Mouse (Mus musculus) mesoderm, embryonic 11.5 days (tissue): ENCODE results near the gene Slf2.

Source experiments
- DNase-seq: peaks from one replicate; pipeline ENCODE4 v3.0.0-alpha.2; 2012; ENCODE audit warnings: low read depth, low spot score

Slf2 gene

DNA sequence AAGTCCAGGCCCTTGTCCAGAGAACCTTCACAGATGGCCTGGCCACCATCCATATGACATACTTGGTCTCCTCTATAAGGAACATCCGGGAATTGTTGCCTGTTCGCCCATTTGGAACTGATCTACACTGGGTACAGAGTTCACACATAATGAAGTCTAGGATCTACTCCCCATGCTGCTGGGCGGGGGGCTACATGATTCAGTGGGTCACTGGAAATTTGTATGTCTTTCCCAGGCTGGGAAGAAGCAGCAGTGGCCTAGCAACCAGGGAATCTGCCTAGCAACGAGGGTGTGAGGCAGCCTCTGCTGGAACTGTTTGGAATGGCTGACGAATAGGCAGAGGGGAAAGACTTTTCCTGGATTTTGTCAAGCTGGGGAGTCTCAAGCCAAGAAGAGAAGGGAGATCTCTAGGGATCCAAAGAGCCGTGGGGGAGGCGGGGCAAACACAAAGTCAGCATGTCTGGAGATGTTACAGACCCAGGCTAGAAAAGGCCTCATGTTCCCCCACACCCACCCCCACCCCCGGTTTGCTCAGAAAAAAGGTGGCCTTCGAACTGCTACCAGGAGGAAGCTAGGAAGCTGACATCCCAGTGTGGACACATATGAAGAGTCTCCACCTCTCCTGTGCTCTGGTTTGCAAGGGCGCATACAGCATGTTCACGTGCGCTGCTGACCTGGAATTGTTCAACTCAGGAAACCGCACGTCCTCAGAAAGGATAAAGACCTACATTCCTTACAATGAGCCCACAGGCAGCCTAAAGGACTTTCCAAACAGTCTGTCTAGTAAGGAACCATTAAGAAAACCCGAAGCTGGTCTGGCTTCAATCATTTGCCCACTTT, 22.9 kb upstream of the Slf2 start:
- no peak for DNase-seq

DNA sequence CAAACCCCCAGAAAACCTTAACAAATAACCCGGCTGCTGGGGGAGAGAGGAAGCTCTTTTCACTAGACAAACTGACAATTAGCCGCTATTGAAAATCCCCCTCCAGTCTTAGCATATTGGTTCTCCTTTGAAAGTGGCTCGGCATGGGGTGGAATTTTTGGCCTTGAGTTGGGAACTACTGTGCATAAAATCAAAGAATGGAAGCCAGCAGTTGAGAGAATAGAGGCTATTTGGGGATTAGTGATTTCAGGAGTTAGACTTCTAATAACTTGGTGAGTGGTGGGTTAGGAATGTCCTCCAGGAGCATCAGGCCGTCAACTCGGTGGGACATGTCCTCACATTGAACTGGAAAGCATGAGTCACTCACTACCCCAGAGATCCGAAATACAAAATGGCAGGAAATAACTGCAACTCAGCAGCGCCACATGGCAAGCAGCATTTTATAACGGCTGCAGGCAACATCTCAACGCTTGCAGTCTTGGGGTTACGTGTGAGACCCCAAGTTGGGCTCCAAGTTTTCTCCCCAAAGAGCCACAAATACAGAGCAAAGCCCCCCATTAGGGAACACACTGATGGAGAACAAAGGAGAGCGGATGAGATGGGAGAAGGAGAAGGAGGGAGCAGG, 22.0 kb upstream of the Slf2 start:
- DNase-seq, result no peak

DNA sequence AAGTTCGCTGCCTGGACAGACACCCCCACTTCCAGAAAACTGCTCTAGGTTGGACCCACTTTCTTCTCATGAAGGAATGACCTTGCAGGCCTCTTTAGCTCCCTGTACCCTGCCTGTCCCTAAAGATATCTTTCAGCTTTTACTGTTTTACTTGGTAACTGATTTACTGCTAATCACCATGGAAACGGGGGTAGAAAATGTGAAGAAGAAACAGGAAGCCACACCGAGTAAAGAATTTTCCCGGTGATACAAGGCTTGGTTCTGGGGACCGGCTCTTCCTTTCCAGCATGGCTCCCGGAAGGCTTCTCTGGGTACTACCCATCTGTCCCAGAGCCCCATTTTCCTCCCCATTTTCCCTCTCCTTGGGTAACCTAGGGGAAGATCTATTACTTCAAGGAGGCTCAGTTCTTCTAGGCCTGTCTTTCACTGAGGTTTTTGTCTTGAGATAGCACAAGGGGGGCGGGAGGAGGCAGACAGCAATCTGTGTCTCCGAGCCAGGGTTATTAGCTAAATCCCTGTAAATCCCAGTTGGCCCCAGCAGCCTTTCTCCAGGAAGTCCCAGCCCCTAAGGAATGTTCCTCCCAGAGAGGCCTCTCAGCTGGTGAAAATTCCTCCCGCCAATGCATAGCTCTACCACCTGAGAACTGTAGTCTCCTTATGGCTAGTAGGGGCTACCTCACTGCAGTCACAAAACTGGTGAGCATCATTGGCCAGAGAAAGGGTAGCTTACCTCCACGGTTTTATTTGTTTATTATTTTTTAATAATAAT, 16.3 kb upstream of the Slf2 start:
- peak; percentile 65 for DNase-seq

DNA sequence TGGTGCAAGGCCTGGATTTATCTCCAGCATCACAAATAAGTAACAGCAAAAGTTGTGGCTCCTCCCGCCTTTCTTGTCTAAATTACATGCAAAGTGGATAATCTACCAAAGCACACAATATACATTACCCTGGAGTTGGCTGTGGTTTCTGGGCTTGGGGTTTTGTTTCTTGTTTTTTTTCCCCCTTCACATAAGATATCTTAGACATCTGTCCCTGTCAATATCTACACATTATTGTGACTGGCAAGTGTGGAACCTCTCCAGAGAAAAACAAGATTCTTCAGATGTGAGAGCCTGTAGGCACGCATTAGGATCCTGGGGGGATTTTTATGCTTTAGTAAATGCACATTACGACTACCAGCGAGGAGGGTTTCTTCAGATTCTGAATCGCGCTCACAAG, 12.8 kb upstream of the Slf2 start:
- DNase-seq, result no peak

DNA sequence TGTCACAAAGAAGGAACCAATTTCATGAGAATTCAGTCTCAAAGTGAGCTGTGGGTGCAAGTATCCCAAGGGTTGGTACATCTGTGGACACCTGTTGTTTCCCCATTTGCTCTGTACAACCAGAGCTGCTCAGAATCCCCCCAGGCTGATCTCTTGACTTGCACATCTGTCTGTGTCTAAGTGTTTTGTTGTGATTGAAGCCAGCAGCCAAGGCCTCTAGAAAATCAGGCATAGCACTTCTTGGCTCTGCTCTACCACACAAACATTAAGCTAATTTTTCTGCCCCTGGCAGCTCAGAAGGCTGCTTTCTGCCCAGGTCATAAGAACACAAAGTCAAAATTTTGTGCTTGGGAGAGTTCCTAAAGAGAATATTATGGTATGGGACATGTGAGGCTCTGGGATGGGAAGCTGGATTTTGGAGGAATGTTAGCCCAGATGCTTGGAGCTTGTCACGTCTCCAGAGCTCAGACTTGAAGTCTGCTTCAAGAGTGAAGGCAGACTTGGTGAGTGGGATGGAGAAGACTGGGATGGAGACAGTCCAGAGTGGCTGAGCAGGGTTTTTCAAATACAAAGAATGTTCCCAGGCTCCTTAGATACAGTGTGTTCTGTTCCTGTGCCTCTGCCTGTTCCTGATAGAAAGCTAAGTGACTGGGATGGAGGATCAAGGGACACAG, 9.3 kb upstream of the Slf2 start:
- no peak for DNase-seq

DNA sequence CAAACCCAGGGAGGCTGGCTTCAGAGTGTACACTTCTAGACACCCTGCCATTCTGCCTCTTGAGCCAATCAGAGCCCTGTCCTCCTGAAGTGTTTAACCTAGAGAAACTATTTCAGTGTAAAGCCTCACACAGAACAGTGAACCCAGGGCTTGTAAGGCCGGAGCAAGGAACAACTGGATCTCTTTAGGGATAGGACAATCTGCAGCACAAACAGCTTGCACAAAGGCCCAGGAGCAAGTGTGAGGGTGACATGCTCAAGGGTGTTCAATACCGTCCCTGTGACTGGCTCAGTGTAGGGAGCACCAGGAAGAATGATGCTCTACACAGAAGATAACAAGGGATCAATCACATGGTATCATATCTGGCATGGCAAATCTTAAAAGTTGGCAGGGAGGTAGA, 8.4 kb upstream of the Slf2 start:
- no peak for DNase-seq

DNA sequence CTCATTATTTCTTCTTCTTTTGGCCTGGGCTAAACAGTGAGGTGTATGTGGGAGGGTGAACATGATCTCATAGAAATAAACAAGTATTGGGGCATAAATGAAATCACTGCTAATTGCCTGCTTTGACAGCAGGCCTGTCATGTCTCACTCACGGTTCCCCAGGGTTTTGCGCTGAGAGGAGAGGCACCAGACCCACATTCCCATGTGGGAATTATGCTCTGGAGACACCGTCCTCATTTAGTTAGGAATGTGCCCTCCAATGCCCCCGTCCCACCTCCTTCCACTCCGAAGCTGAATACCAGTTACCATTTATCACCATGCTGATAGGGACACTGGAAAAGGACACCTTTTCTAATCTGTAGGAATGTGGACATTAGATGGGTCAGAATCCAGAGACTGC, 6.3 kb upstream of the Slf2 start:
- DNase-seq, result no peak

DNA sequence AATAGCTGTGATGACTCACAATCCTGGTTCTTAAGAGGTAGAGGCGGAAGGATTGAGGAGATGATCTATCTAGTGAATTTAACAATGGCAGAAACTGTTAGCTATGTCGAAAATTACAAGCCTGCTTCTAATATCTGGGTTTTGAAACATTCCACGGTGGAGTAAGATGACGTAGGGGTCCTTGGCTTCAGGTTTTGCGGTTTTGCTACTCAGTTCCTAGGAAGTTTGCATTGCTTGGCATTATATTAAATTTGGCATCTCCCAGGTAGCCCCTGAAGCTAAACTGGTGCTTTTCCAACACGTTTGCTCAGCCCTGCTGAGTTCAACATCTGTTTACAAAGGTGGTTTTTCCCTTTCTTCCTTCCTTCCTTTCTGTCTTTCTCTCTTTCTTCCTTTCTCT, 4.2 kb upstream of the Slf2 start:
- no peak for DNase-seq

DNA sequence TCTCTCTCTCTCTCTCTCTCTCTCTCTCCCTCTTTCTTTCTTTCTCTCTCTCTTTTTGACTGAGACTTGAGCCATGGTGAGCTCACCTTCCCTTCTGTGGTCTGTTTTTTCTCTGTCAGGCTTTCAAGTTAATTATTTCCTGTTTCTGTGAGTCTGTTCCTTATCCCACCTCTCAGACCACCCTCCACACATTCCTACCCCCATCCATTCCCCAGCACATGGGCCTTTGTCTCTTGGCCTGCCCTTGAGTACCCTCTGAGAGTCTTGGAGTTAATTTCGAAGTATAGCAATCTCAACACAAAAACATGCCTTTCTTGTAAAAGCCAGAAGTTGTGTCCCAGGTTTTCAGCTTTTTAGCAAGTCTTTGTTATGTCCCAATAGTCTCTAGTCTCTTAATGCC, 3.7 kb upstream of the Slf2 start:
- DNase-seq, result no peak

DNA sequence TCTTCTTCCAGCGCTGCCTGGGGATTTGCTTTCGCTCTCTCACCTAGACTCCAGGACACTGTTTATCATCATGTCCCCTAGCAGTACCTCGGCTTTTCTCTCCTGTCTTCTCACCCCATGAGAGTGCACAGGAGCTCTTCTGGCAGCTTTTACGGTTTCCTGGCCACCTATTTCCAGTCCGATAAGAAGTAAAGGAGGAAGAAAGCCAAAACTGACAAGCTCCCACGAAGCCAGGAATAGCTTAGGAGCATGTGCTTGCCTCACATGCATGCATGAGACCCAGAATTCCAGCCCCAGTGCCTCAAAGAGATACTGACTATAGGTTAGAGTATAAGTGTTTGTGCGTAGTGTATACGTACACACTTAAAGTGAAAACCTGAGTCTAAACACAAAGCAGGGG, 2.8 kb upstream of the Slf2 start:
- DNase-seq, result no peak

DNA sequence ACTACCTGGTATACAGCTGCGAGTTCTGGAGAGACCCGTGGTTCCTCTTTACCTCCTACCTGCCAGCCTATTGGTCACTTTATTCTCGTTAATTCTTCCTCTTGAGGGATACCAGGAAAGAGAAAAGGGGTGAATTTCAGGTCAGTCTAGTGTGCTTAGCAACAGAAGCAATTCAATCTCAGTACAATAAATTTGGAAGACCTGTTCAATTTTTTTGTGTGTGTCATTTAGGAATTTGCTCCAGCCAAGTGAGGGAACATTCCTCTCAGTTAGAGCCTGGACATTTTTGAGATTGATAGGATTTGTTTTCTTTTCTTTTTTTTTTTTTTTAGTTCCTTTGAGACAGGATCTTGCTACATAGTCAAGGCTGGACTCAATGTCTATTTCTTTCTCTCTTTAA, 1.7 kb upstream of the Slf2 start:
- DNase-seq, result peak; percentile 44

DNA sequence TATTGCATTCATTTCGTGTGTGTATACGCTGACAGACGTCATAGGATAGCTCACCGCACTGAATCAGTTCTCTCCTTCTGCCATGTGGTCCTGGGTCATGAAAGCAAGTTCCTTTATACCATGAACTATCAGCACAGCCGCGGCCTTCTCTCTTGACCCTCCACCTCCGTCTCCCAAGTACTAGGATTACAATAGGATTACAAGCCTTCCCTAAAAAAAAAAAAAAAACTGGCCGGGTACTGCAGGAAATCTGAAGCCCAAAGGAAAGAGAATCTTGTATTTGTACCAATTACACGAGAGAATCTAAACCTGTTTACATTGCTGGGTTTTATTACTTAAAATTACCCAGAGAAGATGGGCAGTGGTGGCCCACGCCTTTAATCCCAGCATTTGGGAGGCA, 1.3 kb upstream of the Slf2 start:
- no peak for DNase-seq

DNA sequence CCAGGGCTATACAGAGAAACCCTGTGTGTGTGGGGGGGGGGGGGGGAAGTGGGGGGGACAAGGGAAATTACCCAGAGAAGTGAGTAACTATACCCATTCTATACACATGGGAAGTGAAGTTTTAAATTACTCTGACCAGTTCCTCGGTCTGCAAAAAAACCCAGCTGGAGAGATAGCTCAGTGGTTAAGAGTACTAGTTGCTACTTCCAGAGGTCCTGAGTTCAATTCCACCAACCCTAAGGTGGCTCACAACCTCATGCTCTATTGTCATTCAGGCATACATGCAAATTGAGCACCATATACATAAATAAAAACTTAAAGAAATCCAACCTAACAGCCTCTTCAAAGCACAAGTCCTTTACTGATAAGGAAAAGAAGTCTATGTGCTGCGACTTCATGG, 829 bp upstream of the Slf2 start:
- no peak for DNase-seq

DNA sequence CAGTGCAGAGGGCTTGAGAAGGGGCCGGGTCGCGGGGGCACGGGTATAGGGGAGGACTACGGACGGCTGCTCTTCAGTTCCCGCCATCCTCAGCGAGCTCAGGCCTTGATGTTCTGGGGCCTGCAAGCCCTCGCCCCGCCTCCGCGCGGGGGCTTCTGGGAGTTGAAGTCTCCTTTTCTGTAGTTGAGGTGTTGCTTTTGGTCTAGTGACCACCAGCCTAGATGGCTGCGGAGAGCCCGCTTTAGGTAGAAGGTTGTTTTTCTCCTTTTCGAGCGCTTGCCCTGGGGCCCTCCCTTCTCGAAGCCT, 456 bp downstream of the Slf2 start:
- peak; percentile 92 for DNase-seq

DNA sequence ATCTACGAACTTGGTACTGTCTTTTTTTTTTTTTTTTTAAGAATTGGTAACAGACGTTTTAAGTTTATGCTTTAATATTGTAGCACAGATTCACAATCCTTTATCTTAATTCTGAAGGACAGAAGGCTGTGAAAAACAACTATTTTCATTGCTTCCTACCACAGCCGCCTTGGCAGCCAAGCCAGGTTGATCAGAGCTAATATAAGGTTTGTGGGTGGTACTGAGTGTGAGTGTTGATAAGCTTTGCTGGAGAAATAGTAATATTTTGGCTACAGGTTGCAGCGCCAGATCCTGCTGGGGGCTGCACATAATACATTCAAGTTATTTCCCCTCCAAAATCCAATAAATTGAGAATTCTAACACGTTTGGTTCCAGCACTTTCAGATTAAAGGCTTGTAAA, 1.1 kb downstream of the Slf2 start:
- no peak for DNase-seq

DNA sequence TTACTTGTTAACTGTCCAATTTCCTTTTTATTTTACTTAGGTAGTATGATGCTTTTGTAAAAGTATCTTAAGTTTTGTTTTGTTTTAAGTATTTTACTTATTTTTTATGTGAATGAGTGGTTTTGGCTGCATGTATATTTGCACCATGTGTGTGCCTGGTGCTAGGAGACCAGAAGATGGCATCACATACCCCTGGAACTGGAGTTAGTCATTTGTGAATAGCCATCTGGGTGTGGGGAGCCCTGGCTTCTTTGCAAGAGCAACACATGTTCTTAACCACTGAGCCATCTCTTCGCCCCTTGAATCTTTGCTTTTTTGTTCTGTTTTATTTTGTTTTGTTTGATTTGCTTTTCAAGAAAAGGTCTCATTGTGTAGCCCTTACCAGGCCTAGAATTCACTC, 2.2 kb downstream of the Slf2 start:
- DNase-seq, result no peak

DNA sequence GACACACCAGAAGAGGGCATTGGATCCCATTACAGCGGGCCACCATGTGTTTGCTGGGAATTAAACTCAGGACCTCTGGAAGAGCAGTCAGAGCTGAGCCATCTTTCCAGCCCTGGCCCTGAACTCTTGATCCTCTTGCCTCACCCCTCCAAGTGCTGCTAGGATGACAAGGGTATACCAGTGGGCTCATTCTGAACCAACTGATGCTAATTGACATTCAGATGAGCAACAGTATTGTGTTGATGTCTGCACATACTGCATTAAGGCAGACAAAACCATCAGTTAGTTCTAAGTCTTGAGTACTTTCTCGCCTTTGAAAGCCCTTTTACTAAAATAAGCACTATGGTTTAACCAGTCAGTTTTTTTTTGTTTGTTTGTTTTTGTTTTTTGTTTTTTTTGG, 28.7 kb downstream of the Slf2 start:
- no peak for DNase-seq

DNA sequence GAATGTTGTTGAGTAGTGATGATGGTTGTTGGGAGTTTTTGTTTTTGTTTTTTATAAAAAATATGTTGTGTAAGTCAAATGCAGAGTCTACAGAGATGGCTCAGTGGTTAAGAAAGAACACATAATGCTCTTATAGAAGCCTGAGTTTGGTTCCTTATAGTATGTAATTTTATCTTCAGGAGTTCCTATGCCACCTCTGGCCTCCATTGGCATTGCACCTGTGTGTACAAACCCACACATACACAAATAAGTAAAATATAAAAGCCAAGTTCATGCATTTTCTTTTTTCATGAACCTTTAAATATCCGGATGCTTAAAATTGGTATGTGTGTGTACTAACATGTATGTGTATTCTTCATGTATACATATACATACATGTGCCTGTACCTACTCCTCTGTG, 35.0 kb downstream of the Slf2 start:
- DNase-seq, result no peak

DNA sequence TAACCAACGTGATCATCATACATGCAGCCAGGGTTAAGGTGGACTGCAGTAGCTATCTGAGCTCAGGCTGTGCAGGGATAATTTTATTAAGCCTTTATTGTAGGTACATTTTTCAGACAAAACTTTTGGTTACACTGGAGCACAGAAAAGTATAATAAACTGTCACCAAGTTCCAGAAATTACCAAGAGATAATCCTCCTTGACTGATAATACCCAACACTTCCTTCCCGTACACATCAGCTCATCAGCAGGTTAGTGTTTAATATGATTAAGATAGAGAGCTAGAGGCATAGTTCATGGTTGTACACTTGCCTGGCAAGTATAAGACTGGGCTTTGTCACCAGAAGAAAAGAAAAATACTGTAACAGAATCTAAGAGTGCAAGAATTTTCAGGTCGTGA, 37.4 kb downstream of the Slf2 start:
- no peak for DNase-seq

DNA sequence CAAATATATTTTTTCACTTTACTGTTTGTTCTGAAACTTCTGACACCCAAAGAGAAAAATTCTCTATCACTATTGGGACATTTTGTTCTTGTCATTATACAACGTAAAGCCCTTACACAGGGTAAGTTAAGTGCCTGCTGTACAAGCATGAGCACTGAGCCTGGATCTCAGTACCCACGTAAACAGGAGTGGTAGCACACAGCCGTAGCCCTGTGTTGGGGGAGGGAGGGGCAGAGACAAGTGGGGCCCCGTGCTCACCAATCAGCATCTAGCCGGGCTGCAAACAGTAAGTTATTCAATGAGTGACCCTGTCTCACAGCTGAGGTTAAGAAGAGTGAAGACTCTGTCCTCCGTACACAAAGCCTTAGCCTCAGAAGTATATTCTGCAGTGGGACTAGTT, 45.7 kb downstream of the Slf2 start:
- DNase-seq, result no peak

DNA sequence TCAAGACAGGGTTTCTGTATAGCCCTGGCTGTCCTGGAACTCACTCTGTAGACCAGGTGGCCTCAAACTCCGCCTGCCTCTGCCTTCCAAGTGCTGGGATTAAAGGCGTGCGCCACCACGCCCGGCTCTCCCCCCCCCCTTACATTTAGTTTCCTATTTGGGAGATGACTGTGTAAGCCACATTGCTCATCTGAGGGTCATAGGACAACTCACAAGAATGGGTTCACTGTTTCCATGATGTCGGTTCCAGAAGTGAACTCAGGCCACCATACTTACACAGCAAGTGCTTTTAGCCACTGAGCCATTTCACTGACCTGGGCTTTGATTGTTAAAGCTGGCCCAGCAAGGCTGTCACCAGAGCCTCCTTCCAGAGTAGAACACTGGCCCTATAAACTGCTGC, 46.2 kb downstream of the Slf2 start:
- DNase-seq, result no peak

DNA sequence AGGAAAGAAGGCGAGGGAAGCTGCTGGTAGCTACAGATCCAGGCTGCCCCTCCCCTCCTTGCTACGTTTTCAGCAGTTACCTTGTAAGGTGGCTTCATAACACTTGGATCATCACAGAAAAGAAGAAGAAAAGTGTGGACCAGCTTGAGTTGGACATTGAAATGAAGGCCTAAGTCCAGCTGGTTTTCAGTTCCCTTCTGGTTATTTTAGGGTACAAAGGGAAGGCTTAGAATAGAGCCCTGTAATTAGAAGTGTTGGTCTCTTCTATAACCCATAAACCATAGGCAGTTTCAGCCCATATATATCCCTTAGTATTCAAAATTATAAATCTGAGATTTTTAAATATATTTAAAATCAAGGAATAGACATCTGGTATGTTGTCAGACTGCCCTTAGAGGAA, 49.8 kb downstream of the Slf2 start:
- DNase-seq, result no peak
